In the genomic region with DNA sequence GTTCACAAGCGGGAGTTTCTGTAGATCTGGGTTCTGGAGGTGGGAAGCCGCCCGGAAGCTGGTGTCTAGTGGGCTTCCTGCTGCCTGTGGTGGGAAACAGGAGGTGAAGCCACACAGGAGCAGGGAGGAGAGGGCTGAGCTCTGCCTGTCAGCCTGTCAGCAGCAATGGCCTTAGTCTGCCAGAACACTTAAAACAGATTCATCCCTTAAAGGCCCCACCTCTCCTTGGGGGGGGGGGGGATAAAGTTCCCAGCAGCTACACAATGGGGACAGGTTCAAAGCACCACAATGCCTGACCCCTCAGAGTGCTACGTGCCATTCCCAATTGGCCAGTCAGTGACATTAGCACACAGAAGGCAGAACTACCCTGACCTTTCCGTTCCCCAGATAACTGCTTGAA, we compare ENCODE assay signal across 25 mouse cellular contexts. TPM values are rescaled to one million over a fixed set of nuclear protein-coding genes. Genes with fewer than 3 reads are reported as not detected.
DNase-seq lines count a peak whose midpoint lies in the region; ATAC-seq and TF ChIP-seq lines count a peak whose summit lies in the region.
"Had no signal": no experiment of that assay in that cellular context is flagged by ENCODE, and none has a peak within 500 bp of the region (broad histone marks: within the 10 kb centered on the region; RNA-seq: fewer than 3 reads in every experiment).

No protein-coding gene starts in this region.

- no peak overlapping the region for H3K9ac ChIP-seq in hindbrain, postnatal 0 days (replicated peaks; ENCODE audit: low read length)
- H3K9ac ChIP-seq: forebrain, postnatal 0 days; hindbrain, embryonic 15.5 days; intestine, embryonic 15.5 days; kidney, embryonic 15.5 days; liver, embryonic 15.5 days had no signal

- no peak for TF ChIP-seq POLR2A in testis, adult 2 months (IDR thresholded peaks at IDR 0.05; ENCODE audit: control insufficient read depth, low read depth, low read length)

- peak; percentile 44 for DNase-seq in adrenal gland, postnatal 10 days
- DNase-seq in adrenal gland, postnatal 25 days = no peak
- DNase-seq in hindbrain, embryonic 10.5 days (ENCODE audit: low spot score) = peak; percentile 16
- no peak for DNase-seq in hindbrain, postnatal 0 days (ENCODE audit: low spot score)
- no peak for DNase-seq in testis, postnatal 10 days (ENCODE audit: low spot score)
- no peak for DNase-seq in urinary bladder, postnatal 36 days (ENCODE audit: low spot score in 2 of 2)
- DNase-seq in lung, adult 18-20 months = no peak
- DNase-seq: adrenal gland, adult 8-10 months; cerebellum, adult 9-10 months; forebrain, postnatal 0 days; heart, postnatal 10 days; kidney, postnatal 4 days; layer of hippocampus, adult 9-11 months; liver had no signal

- no peak for ATAC-seq in hindbrain, postnatal 0 days
- ATAC-seq: CD4-positive, CD25-positive, alpha-beta regulatory T cell, adult 4 months; forebrain, postnatal 0 days; intestine, embryonic 15.5 days; Patski had no signal

- no peaks in the 10 kb centered on the region for H3K36me3 ChIP-seq in hindbrain, embryonic 10.5 days
- no peaks in the 10 kb centered on the region for H3K36me3 ChIP-seq in hindbrain, postnatal 0 days (ENCODE audit: insufficient read depth, low read length)
- no peaks in the 10 kb centered on the region for H3K36me3 ChIP-seq in testis, adult 2 months (ENCODE audit: control insufficient read depth, insufficient read depth, low read length)
- H3K36me3 ChIP-seq: G1E; heart, embryonic 10.5 days; hindbrain, embryonic 15.5 days; intestine, embryonic 15.5 days; kidney, embryonic 15.5 days; liver, embryonic 15.5 days had no signal

- no peak for TF ChIP-seq CTCF in hindbrain, postnatal 0 days (IDR thresholded peaks at IDR 0.05; ENCODE audit: low read depth)
- no peak for TF ChIP-seq CTCF in testis, adult 2 months (IDR thresholded peaks at IDR 0.05; ENCODE audit: control insufficient read depth, insufficient read depth, insufficient replicate concordance, low read depth, low read length)

- H3K9me3 ChIP-seq in hindbrain, embryonic 10.5 days = no peaks in the 10 kb centered on the region
- H3K9me3 ChIP-seq in hindbrain, postnatal 0 days (ENCODE audit: low read length) = no peaks in the 10 kb centered on the region
- H3K9me3 ChIP-seq: heart, embryonic 10.5 days; hindbrain, embryonic 15.5 days; intestine, embryonic 15.5 days; kidney, embryonic 15.5 days; liver, embryonic 15.5 days had no signal

- no peak overlapping the region for H3K4me2 ChIP-seq in hindbrain, postnatal 0 days (ENCODE audit: low read depth, low read length)
- H3K4me2 ChIP-seq: hindbrain, embryonic 15.5 days; intestine, embryonic 15.5 days; kidney, embryonic 15.5 days; liver, embryonic 15.5 days; midbrain, embryonic 11.5 days had no signal

- no peak overlapping the region for H3K4me3 ChIP-seq in hindbrain, embryonic 10.5 days
- H3K4me3 ChIP-seq in hindbrain, postnatal 0 days (ENCODE audit: low read length) = no peak overlapping the region
- H3K4me3 ChIP-seq in testis, adult 2 months (ENCODE audit: control insufficient read depth, low read depth, low read length) = peak overlapping the region; percentile 44
- H3K4me3 ChIP-seq: heart, embryonic 10.5 days; hindbrain, embryonic 15.5 days; intestine, embryonic 15.5 days; kidney, embryonic 15.5 days; left cerebral cortex, adult 2 months; liver, embryonic 15.5 days had no signal

- peaks cover 41% of the 10 kb centered on the region for H3K27me3 ChIP-seq in hindbrain, embryonic 10.5 days (ENCODE audit: insufficient read depth, poor library complexity, severe bottlenecking)
- peaks cover 6% of the 10 kb centered on the region for H3K27me3 ChIP-seq in hindbrain, postnatal 0 days (ENCODE audit: insufficient read depth, low read length)
- peaks cover 2% of the 10 kb centered on the region; the same call in 1 of the 2 replicates for H3K27me3 ChIP-seq in testis, adult 2 months (ENCODE audit: control insufficient read depth, insufficient read depth, low read length)

- H3K4me1 ChIP-seq in hindbrain, embryonic 10.5 days (replicated peaks) = peaks cover 30% of the 10 kb centered on the region
- 0 out of 2 replicates have a peak, but pooled peaks cover 4% of the 10 kb centered on the region for H3K4me1 ChIP-seq in hindbrain, postnatal 0 days (ENCODE audit: insufficient read depth, low read length)
- H3K4me1 ChIP-seq in testis, adult 2 months (ENCODE audit: control insufficient read depth, insufficient read depth, low read length) = peaks cover 11% of the 10 kb centered on the region
- H3K4me1 ChIP-seq: liver, embryonic 15.5 days had no signal

- H3K27ac ChIP-seq in hindbrain, embryonic 10.5 days = peak overlapping the region; percentile 35; the same call in 1 of the 2 replicates
- no peak overlapping the region for H3K27ac ChIP-seq in hindbrain, postnatal 0 days
- no peak overlapping the region for H3K27ac ChIP-seq in testis, adult 2 months (ENCODE audit: control insufficient read depth, insufficient read depth, low read depth, low read length)
- H3K27ac ChIP-seq: heart, embryonic 10.5 days; hindbrain, embryonic 15.5 days; intestine, embryonic 15.5 days; kidney, embryonic 15.5 days; left cerebral cortex, adult 2 months; liver, embryonic 15.5 days had no signal

- 35% methylated on average over 5 of the region's 5 CpGs for WGBS in hindbrain, embryonic 10.5 days
- WGBS in hindbrain, postnatal 0 days = 23% methylated on average over 5 of the region's 5 CpGs

RNA-seq across cellular contexts. Expression of gene Cmklr1, which starts 2.0 kb away (rescaled TPM):
- 10 to 100 TPM in 1 of 2 experiments, 1 to 10 TPM in 1; 9.7 to 11.7 TPM for total RNA-seq in adrenal gland, postnatal 10 days (2021)
- 9.3 and 12.9 TPM in 2 replicates for total RNA-seq in adrenal gland, postnatal 25 days (2021)
- 0.78 and 1.1 TPM in 2 replicates for polyA plus RNA-seq in hindbrain, embryonic 10.5 days (2016; fragmentation: Nextera tagmentation; extraction: Ambion mirVana)
- total RNA-seq in hindbrain, postnatal 0 days (2014; rRNA removed) = 4.8 and 9.7 TPM in 2 replicates
- 0.91 and 1.6 TPM in 2 replicates for polyA plus RNA-seq in hindbrain, postnatal 0 days (2015; fragmentation: Nextera tagmentation; extraction: Ambion mirVana)
- polyA plus RNA-seq in testis, adult 2 months (2012; rRNA removed) = 82.3 and 86.6 TPM in 2 replicates
- polyA plus RNA-seq: CD4-positive, CD25-positive, alpha-beta regulatory T cell, adult 4 months; G1E; Patski had no signal

Comparison
In these comparisons a context has a peak if more than half of its experiments do, and no peak if none do; other contexts are left out.
1. DNase-seq: peak in adrenal gland, postnatal 10 days (single experiment) and hindbrain, embryonic 10.5 days (single experiment); none in adrenal gland, postnatal 25 days (single experiment), hindbrain, postnatal 0 days (single experiment), testis, postnatal 10 days (single experiment), urinary bladder, postnatal 36 days (0 of 2) and lung, adult 18-20 months (0 of 2).